Mouse (Mus musculus) cerebellum, postnatal 36 days (tissue): ENCODE measurements around the gene Pskh1.

Source experiments
- DNase-seq, 2 experiments: peaks; one replicate each; pipeline ENCODE4 v3.0.0; 2021 to 2022; ENCODE audit warnings: mixed read lengths in 2 of 2

Pskh1 gene

DNA sequence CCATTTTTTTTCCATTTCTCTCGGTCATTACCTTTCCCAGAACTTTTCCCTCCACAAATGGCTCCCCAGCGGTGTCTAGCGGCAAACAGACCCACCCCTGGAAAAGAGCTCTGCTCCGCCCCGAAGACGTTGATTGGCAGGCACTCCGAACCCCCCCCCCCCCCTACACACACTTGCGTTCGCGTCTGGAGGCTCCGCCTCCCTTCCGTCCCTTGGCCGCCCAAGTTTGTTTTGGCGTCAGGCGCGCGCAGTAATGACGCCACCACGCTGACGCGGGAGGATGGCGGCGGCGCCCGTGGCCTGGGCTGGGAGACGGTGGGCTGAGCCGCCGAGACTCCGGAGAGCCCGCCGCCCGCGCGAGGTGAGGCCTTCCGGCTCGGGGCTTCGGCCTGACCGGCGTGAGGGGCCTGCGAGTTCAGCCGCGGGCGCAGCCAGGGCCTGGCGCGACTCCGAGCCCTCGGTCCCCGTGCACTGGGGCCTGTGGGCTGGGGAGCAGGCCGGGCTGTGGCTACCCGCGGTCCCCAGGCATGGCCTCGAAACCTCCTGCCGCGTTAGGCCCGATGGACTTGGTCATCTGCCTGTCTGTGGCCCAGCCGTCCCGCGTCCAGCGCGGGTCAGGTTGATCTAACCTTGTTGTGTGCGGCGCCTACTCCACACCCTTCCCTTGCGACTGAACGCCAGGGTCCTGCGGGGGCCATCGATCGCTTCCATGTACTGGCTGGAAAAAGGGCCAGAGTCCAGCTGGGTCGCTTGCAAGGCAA, at the start of gene Pskh1:
Gene Pskh1, plus strand, starts transcription at position 262 of the 761 bp plus-strand sequence.
- peak; percentile 91 for DNase-seq

DNA sequence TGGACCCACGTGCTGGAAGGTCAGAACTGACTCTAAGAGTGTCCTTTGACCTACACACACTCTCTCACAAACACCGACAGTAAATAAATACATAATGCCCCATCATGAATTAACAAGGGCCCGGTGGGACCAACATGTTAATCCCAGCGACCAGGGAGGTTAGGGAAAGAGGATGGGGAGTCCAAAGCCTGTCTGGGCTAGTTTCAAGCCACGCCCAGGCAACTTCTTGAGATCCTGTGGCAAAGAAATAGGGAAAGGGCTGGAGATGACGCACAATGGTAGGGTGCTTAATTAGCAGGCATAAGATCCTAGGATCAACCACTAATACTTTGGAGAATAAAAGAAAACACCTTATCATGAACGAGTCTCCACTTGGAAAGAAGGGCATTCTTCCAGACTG, 49.6 kb upstream of the Pskh1 start:
- no peak for DNase-seq

DNA sequence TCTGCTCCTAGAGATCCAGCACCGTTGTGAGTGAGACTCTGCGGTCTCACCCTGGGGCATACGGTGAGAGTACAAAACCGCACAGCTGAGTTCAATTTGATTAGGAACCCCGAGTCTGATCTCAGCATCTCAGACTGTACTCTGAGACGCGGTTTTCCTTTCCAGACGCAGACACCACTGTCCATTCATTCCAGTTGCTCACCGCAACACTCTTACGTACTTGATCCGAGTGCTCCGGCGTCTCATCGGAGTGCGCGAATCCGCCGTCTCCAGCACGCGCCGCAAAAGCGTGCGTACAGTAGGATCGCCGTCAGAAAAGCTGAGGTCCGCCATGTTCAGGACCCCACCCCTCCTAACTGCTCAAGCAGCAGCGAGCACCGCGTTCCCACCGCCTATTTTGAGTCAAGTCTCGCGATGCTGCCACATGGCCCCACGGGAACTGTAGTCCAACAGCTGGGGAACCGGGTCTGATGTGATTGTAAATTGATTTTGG, 48.5 kb upstream of the Pskh1 start:
- peak; percentile 80 to 81 for DNase-seq

DNA sequence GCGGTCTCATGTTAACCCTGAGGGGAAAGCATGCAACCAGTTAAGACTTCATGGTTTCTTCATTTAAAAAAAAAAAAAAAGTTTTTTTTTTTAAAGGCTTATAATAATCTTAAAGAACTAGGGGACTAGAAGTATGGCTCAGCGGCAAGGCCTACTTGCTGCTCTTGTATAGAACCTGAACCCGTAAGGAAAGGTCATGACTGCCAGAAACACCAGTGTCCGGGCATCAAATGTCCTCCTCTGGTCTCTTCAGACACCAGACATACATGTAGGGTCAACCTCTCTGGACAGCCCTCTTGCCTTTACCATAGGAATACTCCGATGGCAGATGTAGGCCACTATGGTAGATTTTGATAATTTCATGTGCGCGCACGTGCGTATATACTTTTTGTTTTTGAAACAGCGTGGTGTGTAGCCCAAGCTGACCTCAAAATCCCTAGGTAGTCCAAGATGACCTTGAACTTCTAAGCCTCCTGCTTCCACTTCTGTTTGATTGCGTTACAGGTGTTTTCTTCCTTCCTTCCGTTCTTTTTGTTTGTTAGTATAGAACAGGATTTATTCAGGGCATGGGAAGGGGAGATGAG, 48.0 kb upstream of the Pskh1 start:
- no peak for DNase-seq

DNA sequence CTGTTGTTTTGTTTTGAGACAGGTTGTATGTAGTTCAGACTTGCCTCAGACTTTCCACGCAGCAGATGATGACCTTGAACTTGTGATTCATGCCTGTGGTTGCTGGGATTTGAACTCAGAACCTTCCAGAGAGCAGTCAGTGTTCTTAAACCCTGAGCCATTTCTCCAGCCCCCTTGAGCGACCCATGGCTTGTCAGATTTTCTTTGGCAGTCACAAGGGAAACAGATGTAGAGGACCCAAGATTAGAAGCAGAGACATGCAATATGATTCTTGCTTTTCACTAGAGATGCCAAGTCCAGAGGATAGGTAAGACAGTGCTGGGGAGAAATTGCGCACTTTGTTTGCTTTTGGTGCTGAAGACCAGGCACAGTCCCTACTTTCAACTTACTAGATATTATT, 47.1 kb upstream of the Pskh1 start, which contains the start of gene Cenpt:
Gene Cenpt, minus strand, starts transcription at position 101 of the 400 bp plus-strand sequence.
- DNase-seq: no peak

DNA sequence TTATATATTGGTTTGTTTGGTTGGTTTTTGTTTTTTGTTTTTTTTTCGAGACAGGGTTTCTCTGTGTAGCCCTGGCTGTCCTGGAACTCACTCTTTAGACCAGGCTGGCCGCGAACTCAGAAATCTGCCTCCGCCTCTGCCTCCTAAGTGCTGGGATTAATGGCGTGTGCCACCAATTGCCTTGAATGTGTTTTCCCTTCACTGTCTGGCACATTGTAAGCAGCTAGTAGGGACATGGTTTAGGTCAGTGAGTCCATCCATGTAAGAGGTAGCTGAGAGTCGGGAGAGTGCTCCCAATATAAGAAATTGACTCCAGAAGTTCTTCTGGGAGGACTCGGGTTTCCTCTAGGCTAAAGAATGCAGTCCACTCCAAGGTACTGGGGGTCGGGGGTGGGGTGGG, 45.9 kb upstream of the Pskh1 start:
- no peak for DNase-seq

DNA sequence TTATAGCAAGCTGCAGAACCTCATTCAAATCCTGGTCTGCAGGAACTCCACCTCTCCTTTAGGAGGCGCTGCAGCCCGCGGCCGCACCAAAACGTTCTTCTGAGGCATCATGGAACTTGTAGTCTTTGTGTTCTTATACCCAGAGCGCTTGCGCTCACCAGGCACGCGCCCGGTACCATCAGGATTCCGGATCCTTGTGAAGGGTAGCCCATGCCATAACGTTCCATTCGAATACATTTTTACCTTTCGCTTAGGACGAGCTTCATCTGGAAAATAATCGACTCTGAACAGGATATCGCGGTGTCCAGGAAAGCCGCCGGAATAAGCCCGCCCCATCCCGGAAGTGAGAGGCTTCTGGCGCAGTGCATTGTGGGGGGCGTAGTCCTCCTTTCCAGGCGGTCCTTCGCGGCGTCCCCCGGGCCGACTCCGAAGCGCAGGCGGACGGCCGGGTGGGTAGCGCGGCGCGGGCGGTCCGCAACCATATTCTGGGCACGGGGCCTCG, 45.5 kb upstream of the Pskh1 start, which contains the start of gene Thap11:
Gene Thap11, plus strand, starts transcription at position 418 of the 502 bp plus-strand sequence.
- DNase-seq: peak; percentile 90

DNA sequence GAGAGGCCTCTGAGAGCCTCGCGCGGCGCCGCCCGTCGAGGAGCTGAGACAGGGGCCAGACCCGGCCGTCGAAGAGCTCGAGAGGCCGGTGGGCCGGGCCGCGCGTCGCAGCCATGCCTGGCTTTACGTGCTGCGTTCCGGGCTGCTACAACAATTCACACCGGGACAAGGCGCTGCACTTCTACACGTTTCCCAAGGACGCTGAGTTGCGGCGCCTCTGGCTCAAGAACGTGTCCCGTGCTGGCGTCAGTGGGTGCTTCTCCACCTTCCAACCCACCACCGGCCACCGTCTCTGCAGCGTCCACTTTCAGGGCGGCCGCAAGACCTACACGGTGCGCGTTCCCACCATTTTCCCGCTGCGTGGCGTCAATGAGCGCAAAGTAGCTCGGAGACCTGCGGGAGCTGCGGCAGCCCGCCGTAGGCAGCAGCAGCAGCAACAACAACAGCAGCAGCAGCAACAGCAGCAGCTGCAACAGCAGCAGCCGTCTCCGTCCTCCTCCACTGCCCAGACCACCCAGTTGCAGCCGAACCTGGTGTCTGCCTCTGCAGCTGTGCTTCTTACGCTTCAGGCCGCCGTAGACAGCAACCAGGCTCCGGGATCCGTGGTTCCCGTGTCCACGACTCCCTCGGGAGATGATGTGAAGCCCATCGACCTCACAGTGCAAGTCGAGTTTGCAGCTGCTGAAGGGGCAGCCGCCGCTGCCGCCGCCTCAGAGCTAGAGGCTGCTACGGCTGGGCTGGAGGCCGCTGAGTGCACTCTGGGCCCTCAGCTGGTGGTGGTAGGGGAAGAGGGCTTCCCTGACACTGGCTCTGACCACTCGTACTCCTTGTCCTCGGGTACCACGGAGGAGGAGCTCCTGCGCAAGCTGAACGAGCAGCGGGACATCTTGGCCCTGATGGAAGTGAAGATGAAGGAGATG, 44.7 kb upstream of the Pskh1 start:
- DNase-seq: peak; percentile 45 to 50

DNA sequence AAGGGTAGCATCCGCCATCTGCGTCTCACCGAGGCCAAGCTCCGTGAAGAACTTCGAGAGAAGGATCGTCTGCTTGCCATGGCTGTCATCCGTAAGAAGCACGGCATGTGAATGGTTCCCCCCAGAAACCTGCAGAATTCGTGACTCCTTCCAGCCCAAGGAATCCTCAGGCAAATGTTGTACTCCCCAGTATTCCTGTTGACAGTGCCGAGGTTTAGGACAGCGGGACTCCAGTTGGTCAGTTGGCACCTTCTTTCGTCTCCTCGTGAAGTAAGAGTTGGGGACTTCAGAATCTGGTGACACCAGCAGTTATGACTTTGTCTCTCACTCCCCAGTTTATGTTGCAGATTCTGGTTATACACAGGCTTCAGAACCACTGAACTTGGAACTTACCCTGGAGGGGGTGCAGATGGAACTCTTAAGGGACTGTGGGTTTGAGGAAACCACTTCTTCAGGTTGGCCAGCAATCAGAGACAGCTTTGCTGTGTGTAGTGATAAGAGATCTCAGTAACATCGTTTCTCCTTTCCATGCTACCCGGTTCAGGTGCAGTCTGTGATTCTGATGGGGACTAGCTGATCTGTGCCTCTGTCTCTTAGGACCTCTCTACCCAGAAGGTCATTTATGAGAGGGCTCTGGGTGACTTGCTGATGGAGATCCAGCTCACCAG, 43.9 kb upstream of the Pskh1 start:
- no peak for DNase-seq

DNA sequence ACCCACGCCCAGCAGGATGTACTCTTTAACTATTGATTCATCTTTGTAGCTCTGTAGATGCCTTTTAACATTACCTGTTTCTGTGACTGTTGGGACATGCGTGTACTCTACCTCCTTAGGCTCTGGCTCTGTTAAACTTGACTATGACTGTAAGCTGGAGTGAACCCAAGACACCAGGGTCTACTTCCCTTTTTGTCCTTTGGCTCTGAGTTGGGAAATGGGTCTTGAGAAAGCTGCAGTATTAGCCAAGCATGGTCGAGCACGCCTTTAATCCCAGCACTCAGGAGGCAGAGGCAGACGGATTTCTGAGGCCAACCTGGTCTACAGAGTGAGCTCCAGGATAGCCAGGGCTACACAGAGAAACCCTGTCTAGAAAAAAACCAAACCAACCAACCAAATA, 41.7 kb upstream of the Pskh1 start:
- DNase-seq: no peak

DNA sequence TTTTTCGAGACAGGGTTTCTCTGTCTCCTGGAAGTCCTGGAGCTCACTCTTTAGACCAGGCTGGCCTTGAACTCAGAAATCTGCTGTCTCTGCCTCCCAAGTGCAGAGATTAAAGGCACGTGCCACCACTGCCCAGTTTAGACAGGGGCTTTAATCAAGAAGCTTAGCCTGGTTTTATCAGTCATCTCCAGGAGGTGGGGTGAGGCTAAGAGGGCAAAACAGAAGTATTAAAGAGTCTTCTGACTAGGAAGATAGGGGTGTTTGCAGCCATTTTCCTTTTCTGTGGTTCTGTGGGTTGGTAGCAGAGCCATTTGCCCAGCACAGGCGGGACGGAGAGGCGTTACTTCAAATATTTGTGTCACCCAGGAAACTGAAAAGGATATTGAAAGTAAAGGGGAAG, 40.9 kb upstream of the Pskh1 start:
- no peak for DNase-seq

DNA sequence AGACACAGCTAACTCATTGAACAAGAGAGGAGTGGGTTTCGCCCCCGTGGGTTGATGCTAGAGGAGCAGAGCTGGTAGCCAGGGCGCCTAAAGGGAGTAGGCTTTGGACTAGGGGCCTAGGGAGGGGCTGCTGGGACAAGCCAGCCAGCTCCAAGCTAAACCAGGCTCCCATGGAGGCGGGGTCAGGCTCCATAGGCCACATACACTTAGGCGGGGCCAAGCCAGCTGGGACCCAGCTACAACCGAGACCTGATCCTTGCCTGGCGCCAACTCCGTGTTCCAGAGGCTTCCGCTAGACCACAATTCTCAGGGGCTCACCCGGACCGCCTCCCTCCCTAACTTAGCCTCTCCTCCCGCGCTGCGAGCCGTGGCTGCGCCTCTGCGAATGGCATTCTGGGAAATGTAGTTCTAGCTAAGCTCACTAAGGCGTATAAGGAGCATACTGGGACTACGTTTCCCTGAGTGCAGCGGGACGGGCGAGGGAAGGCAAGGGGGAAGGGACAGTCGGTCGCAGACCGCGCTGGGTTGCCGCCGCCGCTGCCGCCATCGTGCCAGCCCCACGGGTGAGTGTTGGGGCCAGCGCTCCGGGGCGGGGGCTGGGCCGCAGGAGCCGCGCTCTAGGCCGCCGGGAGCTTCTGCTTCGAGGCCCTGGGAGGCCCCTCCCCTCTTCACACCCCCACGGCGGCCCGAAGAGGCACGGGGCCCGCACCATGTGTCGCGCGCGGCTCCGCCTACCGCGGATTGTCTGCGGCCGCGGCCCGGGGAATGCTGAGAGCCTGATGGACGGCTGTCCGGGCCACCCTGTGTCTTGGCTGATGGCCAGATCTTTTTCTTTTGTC, 39.9 kb upstream of the Pskh1 start, which contains the start of gene Nutf2:
Gene Nutf2, plus strand, starts transcription at position 438 of the 839 bp plus-strand sequence.
- DNase-seq: peak; percentile 85 to 89

DNA sequence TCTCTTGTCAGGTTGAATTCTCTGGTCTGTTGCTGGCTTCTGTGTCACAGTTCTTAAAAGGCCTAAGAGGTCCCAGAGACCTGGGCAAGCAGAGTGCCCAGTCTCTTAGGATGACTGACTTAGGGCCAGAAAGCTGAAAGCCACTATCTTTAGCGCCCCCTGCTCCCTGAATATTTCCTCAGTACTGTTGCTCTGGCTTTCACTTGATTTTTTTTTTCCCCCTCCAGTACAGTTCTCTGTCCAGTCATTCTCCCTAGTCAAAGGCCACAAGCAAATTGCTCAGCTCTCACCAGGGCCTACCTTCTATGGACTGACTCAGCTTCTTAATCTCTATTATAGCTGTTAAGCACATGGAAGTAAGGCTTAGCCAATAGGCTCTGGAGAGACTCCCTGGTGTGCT, 38.3 kb upstream of the Pskh1 start:
- no peak for DNase-seq

DNA sequence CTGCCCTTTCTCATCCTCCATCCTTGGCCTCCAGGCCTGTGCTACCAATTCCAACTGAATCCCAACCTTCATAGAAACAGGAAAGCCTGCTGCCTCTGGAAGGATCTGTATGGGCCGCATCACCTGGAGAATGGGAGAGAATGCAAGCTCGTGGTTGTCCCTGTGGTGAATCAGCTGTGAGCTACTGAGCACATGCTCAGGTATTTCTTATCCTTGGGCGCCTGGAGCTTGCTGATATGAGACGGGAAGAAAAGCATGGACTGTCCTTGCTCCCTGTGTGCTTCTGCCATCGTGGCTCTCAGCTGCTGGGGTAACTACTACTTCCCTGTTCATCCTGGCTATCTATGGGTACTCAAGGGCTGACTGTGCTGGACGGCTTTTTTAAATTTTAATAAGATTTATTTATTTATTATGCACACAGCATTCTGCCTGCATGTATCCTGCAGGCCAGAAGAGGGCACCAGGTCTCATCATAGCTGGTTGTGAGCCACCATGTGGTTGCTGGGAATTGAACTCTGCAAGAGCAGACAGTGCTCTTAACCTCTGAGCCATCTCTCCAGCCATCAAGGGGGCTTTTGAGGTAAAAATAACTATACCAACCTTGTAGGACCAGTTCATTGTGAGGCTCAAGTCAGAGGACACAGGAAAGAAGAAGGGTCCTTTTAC, 33.7 kb upstream of the Pskh1 start:
- no peak for DNase-seq

DNA sequence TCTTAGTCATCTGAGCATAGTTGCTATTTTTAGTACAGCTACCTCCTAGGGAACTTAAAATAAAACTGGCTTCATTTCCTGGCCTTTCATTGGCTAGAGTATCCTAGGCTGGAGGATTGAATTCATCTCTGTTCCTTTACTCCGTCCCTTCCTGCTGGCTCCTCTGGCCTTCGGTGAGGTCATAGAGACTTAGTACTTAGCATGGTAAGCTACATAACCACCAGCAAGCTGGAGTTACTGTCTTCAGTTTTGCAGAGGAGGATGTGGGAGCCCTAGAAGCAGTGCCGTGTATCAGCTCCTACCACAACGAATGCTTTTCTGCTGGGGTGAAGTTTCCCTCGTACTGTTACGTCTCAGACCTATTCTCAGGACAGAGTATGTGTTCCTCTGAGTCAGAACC, 25.9 kb upstream of the Pskh1 start:
- peak; percentile 43 to 66 for DNase-seq

DNA sequence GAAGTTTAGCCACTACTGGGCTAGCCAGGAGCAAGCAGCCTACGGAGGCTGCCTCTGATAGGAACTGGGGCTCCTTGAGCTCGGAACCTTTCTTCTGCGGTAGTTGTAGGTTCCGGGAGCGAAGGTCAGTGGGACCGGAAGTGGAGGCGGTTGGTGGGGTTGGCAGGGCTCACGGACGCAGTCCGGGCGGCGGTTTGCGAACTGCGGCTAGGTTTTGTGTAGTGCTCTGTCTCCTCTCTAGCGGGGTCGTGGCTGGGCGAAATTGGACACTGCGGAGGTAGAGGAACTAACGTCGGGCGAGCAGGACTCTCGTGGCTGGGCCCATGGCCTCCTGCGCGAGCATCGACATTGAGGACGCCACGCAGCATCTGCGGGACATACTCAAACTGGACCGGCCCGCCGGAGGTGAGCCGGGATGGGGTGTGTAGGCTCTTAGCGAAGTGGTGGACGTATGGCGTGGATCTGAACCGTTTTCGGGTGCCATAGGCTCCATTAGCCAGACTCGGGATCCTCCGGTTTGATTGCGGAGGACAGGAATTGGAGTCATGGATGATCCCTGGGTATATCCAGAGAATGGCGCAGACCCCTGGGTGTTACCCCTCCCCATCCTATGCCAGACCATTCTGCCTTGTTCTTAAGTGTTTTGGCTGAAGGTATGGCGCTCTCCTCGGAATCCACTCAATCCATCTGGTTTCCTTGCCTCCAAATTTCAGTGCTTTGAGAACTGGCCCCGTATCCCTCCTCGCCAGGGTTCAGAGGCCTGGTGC, 19.3 kb upstream of the Pskh1 start, which contains the start of gene Edc4:
Gene Edc4, plus strand, starts transcription at position 128 of the 767 bp plus-strand sequence.
- peak; percentile 86 to 92 for DNase-seq

DNA sequence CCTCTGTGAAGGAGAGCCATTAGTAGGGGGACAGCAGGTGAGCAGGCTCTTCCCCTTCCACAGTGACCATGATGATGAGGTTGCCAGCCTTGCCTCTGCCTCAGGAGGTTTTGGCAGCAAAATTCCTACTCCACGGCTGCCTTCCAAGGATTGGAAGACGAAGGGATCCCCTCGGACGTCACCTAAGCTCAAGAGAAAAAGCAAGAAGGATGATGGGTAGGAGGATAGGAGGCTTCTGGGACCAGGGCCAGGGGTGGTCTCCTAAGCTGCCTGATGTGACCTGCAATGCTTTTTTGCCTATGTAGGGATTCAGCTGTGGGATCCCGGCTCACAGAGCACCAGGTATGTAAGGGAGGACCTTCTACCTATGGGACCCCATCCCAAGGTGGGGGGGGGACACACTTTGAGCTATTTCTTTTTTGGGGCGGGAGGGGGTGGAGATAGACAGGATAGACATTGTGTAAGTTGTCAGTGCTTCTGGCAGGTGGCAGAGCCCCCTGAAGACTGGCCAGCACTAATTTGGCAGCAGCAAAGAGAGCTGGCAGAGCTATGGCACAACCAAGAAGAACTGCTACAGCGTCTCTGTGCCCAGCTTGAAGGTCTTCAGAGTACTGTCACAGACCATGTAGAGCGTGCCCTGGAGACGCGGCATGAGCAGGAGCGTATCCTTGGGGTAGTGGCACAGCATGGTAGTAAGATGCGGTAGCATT, 10.3 kb upstream of the Pskh1 start:
- no peak for DNase-seq

DNA sequence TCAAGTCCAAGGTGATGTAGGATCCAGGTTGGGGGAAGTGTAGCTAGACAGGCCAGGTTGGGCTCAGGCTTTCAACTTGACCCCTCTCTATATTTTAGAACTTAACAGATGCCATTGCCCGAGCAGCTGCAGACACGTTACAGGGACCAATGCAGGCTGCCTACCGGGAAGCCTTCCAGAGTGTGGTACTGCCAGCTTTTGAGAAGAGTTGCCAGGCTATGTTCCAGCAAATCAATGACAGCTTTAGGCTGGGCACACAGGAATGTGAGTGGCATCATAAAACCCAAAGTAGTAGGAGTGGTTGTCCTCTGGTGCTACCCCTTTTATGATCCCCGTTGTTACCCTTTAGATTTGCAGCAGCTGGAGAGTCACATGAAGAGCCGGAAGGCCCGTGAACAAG, 9.4 kb upstream of the Pskh1 start:
- DNase-seq: no peak

DNA sequence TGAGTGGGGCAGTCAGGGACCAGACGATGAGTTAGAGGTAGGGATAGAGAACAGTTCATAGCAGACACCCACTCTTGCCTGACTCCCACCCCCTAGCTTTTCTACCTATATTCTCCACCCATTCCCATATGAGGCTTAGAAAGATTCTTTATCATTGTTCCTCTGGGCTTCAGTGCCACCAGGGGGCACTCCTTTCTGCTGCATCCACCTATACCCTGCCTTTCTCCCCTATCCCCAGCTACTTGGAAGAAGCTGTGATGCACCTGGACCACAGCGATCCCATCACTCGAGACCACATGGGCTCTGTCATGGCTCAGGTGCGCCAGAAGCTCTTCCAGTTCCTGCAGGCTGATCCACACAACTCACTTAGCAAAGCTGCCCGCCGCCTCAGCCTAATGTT, 7.8 kb upstream of the Pskh1 start:
- DNase-seq: no peak
